Mouse (Mus musculus) neural tube, embryonic 12.5 days (tissue): ENCODE results near the gene F2. TPM values are rescaled to one million over a fixed set of nuclear protein-coding genes. Genes with fewer than 3 reads are reported as not detected.
A peak's percentile ranks its signal among the peaks of the same experiment; 100 is the strongest.

ENCODE experiments used
- ATAC-seq: fragments of 200-750 bp; cut with Nextera tagmentation; 2 replicates; pipeline ENCODE4 v1.8.0; 2017; ENCODE audit warnings: low read depth, mild to moderate bottlenecking, moderate TSS enrichment, moderate library complexity; ENCODE audit not compliant: low FRiP score
- H3K27ac ChIP-seq: fragments of 300-500 bp; sonication (generic); 2 replicates; pipeline ENCODE4 v1.5.1; 2016
- H3K27me3 ChIP-seq: fragments of 300-500 bp; sonication (generic); replicated peaks from 2 replicates; pipeline ENCODE4 v1.6.1; 2016; ENCODE audit warnings: mild to moderate bottlenecking
- H3K36me3 ChIP-seq: fragments of 300-500 bp; sonication (generic); 2 replicates; pipeline ENCODE4 v1.6.1; 2016; ENCODE audit warnings: mild to moderate bottlenecking
- H3K4me1 ChIP-seq: fragments of 300-500 bp; sonication (generic); 2 replicates; pipeline ENCODE4 v1.6.1; 2016
- H3K4me2 ChIP-seq: fragments of 300-500 bp; sonication (generic); replicated peaks from 2 replicates; pipeline ENCODE4 v1.6.1; 2016; ENCODE audit warnings: mild to moderate bottlenecking
- H3K4me3 ChIP-seq: fragments of 300-500 bp; sonication (generic); 2 replicates; pipeline ENCODE4 v1.5.1; 2016
- H3K9ac ChIP-seq: fragments of 300-500 bp; sonication (generic); 2 replicates; pipeline ENCODE4 v1.6.1; 2016; ENCODE audit warnings: mild to moderate bottlenecking
- H3K9me3 ChIP-seq: fragments of 300-500 bp; sonication (generic); 2 replicates; pipeline ENCODE4 v1.6.1; 2016; ENCODE audit warnings: mild to moderate bottlenecking
- WGBS: fragments of 180-500 bp; shearing (Covaris S2); methylation state at CpG from one replicate; pipeline ENCODE4 v1.1.7; 2016; 5-methylcytosine and 5-hydroxymethylcytosine counted together
- polyA plus RNA-seq: library from polyadenylated mRNA; unstranded; fragments of >200 nt; fragmentation: Nextera tagmentation; extraction: Ambion mirVana; gene quantifications from 2 replicates; pipeline ENCODE4 v1.2.1, GENCODE M21; 2016

F2 gene
- polyA plus RNA-seq, 1 experiment from 2014 or later, result 0.15 TPM

- H3K36me3 ChIP-seq, result peaks cover 88% of the 10 kb centered on the region
- H3K27ac ChIP-seq, result no peak overlapping the region
- H3K4me3 ChIP-seq, result no peak overlapping the region
- ATAC-seq, result no peak
- no peaks in the 10 kb centered on the region for H3K4me1 ChIP-seq
- no peaks in the 10 kb centered on the region for H3K27me3 ChIP-seq
- H3K4me2 ChIP-seq, result no peak overlapping the region
- no peak overlapping the region for H3K9ac ChIP-seq
- WGBS, result 93% methylated on average over 8 of the region's 8 CpGs
- H3K9me3 ChIP-seq, result no peaks in the 10 kb centered on the region
Measured at GRCm38 (mm10) chr2:91659657-91660056, 23.4 kb upstream of the F2 start.

GRCm38 (mm10) chr2:91656774-91657173 lies 20.6 kb upstream of the F2 start:
- Histone ChIP-seq H3K27me3 (no peaks in the 10 kb centered on the region), H3K36me3 (peaks cover 74% of the 10 kb centered on the region), H3K9me3 (no peaks in the 10 kb centered on the region), H3K27ac (no peak overlapping the region), H3K9ac (no peak overlapping the region), H3K4me3 (no peak overlapping the region), H3K4me2 (no peak overlapping the region), H3K4me1 (0 out of 2 replicates have a peak, but pooled peaks cover 9% of the 10 kb centered on the region)
- 81% methylated on average over 8 of the region's 8 CpGs for WGBS
- ATAC-seq, result no peak

GRCm38 (mm10) chr2:91655827-91656226 lies 19.6 kb upstream of the F2 start:
- peaks cover 65% of the 10 kb centered on the region for H3K36me3 ChIP-seq
- no peak overlapping the region for H3K27ac ChIP-seq
- ATAC-seq, result no peak
- no peaks in the 10 kb centered on the region for H3K27me3 ChIP-seq
- H3K9me3 ChIP-seq, result no peaks in the 10 kb centered on the region
- H3K4me3 ChIP-seq, result no peak overlapping the region
- H3K4me1 ChIP-seq, result peaks cover 14% of the 10 kb centered on the region
- WGBS, result 79% methylated on average over 6 of the region's 6 CpGs
- no peak overlapping the region for H3K4me2 ChIP-seq
- H3K9ac ChIP-seq, result no peak overlapping the region

- H3K4me1 ChIP-seq, result peaks cover 19% of the 10 kb centered on the region
- no peak overlapping the region for H3K4me2 ChIP-seq
- ATAC-seq, result no peak
- H3K36me3 ChIP-seq, result peaks cover 64% of the 10 kb centered on the region
- no peak overlapping the region for H3K4me3 ChIP-seq
- 94% methylated on average over 5 of the region's 5 CpGs for WGBS
- no peaks in the 10 kb centered on the region for H3K9me3 ChIP-seq
- no peak overlapping the region for H3K27ac ChIP-seq
- no peak overlapping the region for H3K9ac ChIP-seq
- H3K27me3 ChIP-seq, result no peaks in the 10 kb centered on the region
Measured at GRCm38 (mm10) chr2:91655388-91655787, 19.2 kb upstream of the F2 start.

GRCm38 (mm10) chr2:91652863-91653262 lies 16.6 kb upstream of the F2 start:
- H3K27ac ChIP-seq, result no peak overlapping the region
- H3K27me3 ChIP-seq, result no peaks in the 10 kb centered on the region
- peaks cover 47% of the 10 kb centered on the region for H3K36me3 ChIP-seq
- H3K9me3 ChIP-seq, result no peaks in the 10 kb centered on the region
- H3K9ac ChIP-seq, result no peak overlapping the region
- H3K4me2 ChIP-seq, result no peak overlapping the region
- H3K4me3 ChIP-seq, result no peak overlapping the region
- no peak for ATAC-seq
- H3K4me1 ChIP-seq, result peaks cover 28% of the 10 kb centered on the region
- 61% methylated on average over 6 of the region's 6 CpGs for WGBS

- no peak for ATAC-seq
- no peak overlapping the region for H3K27ac ChIP-seq
- peaks cover 28% of the 10 kb centered on the region for H3K4me1 ChIP-seq
- H3K27me3 ChIP-seq, result no peaks in the 10 kb centered on the region
- no peak overlapping the region for H3K9ac ChIP-seq
- H3K36me3 ChIP-seq, result peaks cover 47% of the 10 kb centered on the region
- H3K4me2 ChIP-seq, result no peak overlapping the region
- no peaks in the 10 kb centered on the region for H3K9me3 ChIP-seq
- 90% methylated on average over 14 of the region's 14 CpGs for WGBS
- H3K4me3 ChIP-seq, result no peak overlapping the region
Measured at GRCm38 (mm10) chr2:91651458-91652258, 15.4 kb upstream of the F2 start.

- Histone ChIP-seq H3K9me3 (no peaks in the 10 kb centered on the region), H3K4me3 (peak overlapping the region; percentile 87), H3K4me2 (peak overlapping the region; percentile 96), H3K4me1 (peaks cover 28% of the 10 kb centered on the region), H3K36me3 (peaks cover 47% of the 10 kb centered on the region), H3K9ac (peak overlapping the region; percentile 53), H3K27ac (0 out of 2 replicates have a peak overlapping the region, but pooled peaks have one; percentile 33), H3K27me3 (no peaks in the 10 kb centered on the region)
- WGBS, result 19% methylated on average over 16 of the region's 16 CpGs
- peak; percentile 46 for ATAC-seq
Measured at GRCm38 (mm10) chr2:91650360-91650995, 14.3 kb upstream of the F2 start.

GRCm38 (mm10) chr2:91649553-91650359 lies 13.5 kb upstream of the F2 start, which contains the start of the genes Zfp408 and Arhgap1:
Gene Zfp408, minus strand, starts transcription at chr2:91649791.
Gene Arhgap1, plus strand, starts transcription at chr2:91649860.
- WGBS, result under 1% methylated on average over 44 of the region's 44 CpGs
- Histone ChIP-seq H3K36me3 (peaks cover 47% of the 10 kb centered on the region), H3K4me1 (peaks cover 28% of the 10 kb centered on the region), H3K4me2 (peak within 1 kb of the TSS; percentile 96), H3K4me3 (peak within 1 kb of the TSS; percentile 87), H3K9ac (peak within 1 kb of the TSS; percentile 93), H3K27ac (0 out of 2 replicates have a peak within 1 kb of the TSS, but pooled peaks have one; percentile 33), H3K27me3 (no peaks in the 10 kb centered on the region), H3K9me3 (no peaks in the 10 kb centered on the region)
- peak; percentile 94 for ATAC-seq

- peak overlapping the region; percentile 93 for H3K9ac ChIP-seq
- peaks cover 28% of the 10 kb centered on the region for H3K4me1 ChIP-seq
- H3K9me3 ChIP-seq, result no peaks in the 10 kb centered on the region
- 4% methylated on average over 15 of the region's 15 CpGs for WGBS
- peaks cover 47% of the 10 kb centered on the region for H3K36me3 ChIP-seq
- H3K4me3 ChIP-seq, result peak overlapping the region; percentile 87
- peak overlapping the region; percentile 96 for H3K4me2 ChIP-seq
- ATAC-seq, result no peak
- no peaks in the 10 kb centered on the region for H3K27me3 ChIP-seq
- no peak overlapping the region for H3K27ac ChIP-seq
Measured at GRCm38 (mm10) chr2:91649152-91649551, 12.9 kb upstream of the F2 start.

- H3K9me3 ChIP-seq, result no peaks in the 10 kb centered on the region
- H3K36me3 ChIP-seq, result peaks cover 56% of the 10 kb centered on the region
- WGBS, result 30% methylated on average over 1 of the region's 1 CpGs
- no peak for ATAC-seq
- H3K27ac ChIP-seq, result no peak overlapping the region
- H3K4me2 ChIP-seq, result no peak overlapping the region
- H3K9ac ChIP-seq, result no peak overlapping the region
- H3K4me3 ChIP-seq, result no peak overlapping the region
- no peaks in the 10 kb centered on the region for H3K27me3 ChIP-seq
- peaks cover 18% of the 10 kb centered on the region for H3K4me1 ChIP-seq
Measured at GRCm38 (mm10) chr2:91646733-91647132, 10.5 kb upstream of the F2 start.

GRCm38 (mm10) chr2:91645811-91646210 lies 9.6 kb upstream of the F2 start:
- no peak overlapping the region for H3K4me3 ChIP-seq
- no peak overlapping the region for H3K27ac ChIP-seq
- no peak for ATAC-seq
- H3K27me3 ChIP-seq, result no peaks in the 10 kb centered on the region
- no peak overlapping the region for H3K9ac ChIP-seq
- WGBS, result 95% methylated on average over 11 of the region's 11 CpGs
- peaks cover 13% of the 10 kb centered on the region for H3K4me1 ChIP-seq
- H3K4me2 ChIP-seq, result no peak overlapping the region
- H3K9me3 ChIP-seq, result no peaks in the 10 kb centered on the region
- peaks cover 56% of the 10 kb centered on the region for H3K36me3 ChIP-seq

GRCm38 (mm10) chr2:91645354-91645753 lies 9.1 kb upstream of the F2 start:
- Histone ChIP-seq H3K4me3 (no peak overlapping the region), H3K9ac (no peak overlapping the region), H3K9me3 (no peaks in the 10 kb centered on the region), H3K27me3 (no peaks in the 10 kb centered on the region), H3K4me2 (no peak overlapping the region), H3K27ac (no peak overlapping the region), H3K4me1 (peaks cover 9% of the 10 kb centered on the region), H3K36me3 (peaks cover 56% of the 10 kb centered on the region)
- 96% methylated on average over 15 of the region's 15 CpGs for WGBS
- no peak for ATAC-seq
